Mouse (Mus musculus) brain, embryonic 14.5 days (tissue): ENCODE measurements around the gene Asnsd1.

ENCODE experiments used
- CTCF ChIP-seq: fragments of 200-500 bp; IDR thresholded peaks from 2 replicates; pipeline ENCODE4 v1.5.1; 2012; ENCODE audit warnings: inconsistent platforms, mild to moderate bottlenecking, moderate library complexity, borderline replicate concordance; ENCODE audit not compliant: insufficient read depth, insufficient read length; ENCODE audit errors: extremely low read depth
- POLR2A ChIP-seq: fragments of 200-500 bp; IDR thresholded peaks from 2 replicates; pipeline ENCODE4 v1.6.1; 2012; ENCODE audit warnings: mild to moderate bottlenecking, inconsistent platforms, borderline replicate concordance; ENCODE audit not compliant: poor library complexity, insufficient read depth, insufficient read length, severe bottlenecking; ENCODE audit errors: extremely low read depth

DNA sequence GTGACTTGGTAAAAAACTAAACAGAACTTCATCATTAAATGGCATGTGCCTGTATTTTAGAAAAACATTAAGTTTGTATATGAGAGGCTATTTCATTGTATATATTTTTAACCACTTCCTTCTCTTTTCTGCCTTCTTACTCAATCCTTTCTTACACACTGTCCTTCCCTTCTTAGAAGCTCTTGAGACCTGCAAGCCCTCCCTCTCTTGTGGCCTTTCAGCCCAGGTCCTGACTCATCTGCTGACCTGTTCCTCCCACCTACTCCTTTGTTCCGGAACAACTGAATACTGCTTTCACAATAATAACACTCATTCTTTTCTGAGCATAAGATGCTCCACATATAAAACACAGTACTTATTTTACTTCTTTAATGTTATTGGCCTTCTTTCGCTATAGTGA lies 11.5 kb downstream of the Asnsd1 start:
- TF ChIP-seq POLR2A (no peak), CTCF (no peak)
